Mouse (Mus musculus): ENCODE data around the gene Amigo3.

Amigo3 gene

DNA sequence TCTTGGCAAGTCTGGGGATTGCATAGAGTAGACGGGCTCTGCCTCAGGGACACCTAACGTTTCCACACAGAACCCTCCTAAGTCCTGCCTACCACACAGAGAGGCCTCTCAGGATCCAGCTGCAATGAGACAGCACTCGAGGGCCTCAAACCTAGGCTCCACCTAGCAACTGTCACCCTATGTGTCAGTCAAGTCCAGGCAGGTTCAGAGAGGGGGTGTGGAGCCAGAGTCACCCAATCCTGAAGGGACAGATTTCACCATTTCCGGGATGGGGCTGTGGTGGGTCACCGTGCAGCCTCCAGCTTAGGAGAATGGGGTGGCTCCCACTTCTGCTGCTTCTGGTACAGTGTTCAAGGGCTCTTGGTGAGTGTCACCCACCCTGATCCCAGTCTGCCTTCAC, 27.2 kb downstream of the Amigo3 start, which contains the start of gene Mst1:
TSS of gene Mst1 (plus strand) at position 269 of the 400 bp plus-strand sequence.
- peak; percentile 68 for DNase-seq (ENCODE audit: extremely low read depth, insufficient read length, low spot score)

DNA sequence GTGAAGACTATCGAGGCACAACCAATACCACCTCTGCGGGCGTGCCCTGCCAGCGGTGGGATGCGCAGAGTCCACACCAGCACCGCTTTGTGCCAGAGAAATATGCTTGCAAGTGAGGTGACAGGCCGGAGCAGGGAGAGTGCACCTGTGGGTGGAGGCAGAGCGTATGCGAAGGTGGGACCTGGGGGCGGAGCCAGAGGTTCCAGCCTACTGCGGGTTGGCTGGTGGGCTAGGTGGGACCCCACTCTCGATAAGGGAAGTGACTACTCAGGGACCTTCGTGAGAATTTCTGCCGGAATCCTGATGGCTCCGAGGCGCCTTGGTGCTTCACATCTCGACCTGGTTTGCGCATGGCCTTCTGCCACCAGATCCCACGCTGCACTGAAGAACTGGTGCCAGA, 29.6 kb downstream of the Amigo3 start:
- DNase-seq (ENCODE audit: extremely low read depth, insufficient read length, low spot score): no peak

DNA sequence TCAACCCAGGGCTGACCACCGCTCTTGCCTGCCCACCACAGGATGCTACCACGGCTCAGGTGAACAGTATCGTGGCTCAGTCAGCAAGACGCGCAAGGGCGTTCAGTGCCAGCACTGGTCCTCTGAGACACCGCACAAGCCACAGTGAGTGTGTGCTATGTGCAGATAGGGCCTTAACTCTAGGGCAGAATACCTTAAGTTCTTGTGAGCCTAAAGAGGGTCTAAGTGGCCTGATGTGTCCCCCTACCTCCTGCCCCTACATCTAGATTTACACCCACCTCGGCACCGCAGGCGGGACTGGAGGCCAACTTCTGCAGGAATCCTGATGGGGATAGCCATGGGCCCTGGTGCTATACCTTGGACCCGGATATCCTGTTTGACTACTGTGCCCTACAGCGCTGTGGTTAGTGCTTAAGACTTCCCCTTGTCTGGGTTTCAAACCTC, 30.1 kb downstream of the Amigo3 start, which contains the start of gene Rnf123:
TSS of gene Rnf123 (minus strand) at position 359 of the 444 bp plus-strand sequence.
- DNase-seq (ENCODE audit: extremely low read depth, insufficient read length, low spot score): no peak

DNA sequence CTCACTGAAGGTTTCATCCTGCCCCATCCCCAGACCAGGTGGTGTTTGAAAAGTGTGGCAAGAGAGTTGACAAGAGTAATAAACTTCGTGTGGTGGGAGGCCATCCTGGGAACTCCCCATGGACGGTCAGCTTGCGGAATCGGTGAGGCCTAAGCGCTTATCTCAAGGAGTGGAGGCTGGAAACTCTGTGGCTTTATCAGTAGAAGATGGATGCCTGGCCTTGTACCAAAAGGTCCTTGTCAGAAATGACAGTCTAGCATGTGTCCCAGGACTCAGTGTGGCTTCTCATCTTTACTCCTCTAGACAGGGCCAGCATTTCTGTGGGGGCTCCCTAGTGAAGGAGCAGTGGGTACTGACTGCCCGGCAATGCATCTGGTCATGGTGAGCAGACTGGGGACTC, 30.6 kb downstream of the Amigo3 start:
- DNase-seq (ENCODE audit: extremely low read depth, insufficient read length, low spot score): no peak

DNA sequence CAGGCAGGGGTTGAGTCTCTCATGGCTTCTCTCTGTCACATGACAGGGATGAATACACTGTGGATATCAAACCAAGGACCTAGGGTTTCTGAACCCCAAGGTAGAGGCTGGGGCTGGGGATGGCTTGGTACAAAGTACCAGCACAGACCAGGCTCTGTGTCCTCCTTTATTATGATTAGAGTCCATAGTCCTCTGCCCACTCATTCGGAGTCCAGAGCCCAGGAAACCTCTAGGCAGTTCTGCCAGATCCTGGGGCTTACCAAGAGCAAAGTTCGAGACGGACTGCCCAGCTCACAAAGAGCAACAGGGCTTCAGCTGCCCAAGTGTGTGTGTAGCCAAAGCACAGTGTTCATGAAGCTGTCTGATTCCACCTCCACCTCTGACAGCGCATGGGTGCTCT, 32.3 kb downstream of the Amigo3 start:
- no peak for DNase-seq (ENCODE audit: extremely low read depth, insufficient read length, low spot score)

DNA sequence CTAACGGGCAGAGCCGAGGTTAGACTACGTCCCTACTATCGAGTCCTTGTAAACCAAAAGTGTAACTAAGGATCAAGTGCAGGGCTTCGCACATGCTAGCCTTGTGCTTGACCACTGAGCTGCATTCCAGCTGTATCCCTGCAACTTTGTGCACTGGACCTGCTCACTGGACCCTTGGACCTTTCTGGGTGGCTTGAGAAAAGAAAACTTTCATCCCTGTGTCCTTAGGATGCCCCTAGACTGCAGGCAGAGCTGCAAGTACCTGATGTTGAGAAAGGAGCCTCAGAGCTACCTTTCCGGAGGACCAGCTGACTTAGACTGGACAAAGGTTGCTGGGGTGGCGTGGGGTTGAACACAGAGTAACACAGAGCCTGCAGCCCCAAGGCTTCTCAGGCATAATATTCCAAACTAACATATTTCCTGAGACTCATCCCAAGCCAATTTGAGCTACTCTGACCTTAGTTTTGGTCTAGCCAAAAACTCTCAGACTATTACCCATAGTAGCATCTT, 37.7 kb downstream of the Amigo3 start:
- DNase-seq (ENCODE audit: extremely low read depth, insufficient read length, low spot score): no peak

DNA sequence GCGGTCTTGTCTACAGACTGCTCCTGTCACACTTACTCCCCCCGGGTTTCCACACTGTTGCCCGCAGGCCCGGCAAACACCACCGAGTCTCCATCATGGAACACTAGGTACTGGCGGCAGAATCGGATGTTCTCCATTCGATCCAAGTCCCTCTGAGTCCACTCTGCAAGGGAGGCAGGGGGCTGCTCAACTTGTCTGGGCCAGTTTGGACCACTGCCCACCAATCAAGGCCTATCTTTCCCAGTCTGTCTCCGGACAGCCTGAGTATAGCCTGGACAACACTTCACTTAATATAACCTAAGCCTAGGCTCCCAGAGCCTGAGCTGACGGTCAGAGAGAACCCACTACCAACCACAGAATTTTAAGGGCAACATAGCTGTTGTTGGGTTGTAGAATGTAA, 40.6 kb downstream of the Amigo3 start:
- DNase-seq (ENCODE audit: extremely low read depth, insufficient read length, low spot score): no peak

DNA sequence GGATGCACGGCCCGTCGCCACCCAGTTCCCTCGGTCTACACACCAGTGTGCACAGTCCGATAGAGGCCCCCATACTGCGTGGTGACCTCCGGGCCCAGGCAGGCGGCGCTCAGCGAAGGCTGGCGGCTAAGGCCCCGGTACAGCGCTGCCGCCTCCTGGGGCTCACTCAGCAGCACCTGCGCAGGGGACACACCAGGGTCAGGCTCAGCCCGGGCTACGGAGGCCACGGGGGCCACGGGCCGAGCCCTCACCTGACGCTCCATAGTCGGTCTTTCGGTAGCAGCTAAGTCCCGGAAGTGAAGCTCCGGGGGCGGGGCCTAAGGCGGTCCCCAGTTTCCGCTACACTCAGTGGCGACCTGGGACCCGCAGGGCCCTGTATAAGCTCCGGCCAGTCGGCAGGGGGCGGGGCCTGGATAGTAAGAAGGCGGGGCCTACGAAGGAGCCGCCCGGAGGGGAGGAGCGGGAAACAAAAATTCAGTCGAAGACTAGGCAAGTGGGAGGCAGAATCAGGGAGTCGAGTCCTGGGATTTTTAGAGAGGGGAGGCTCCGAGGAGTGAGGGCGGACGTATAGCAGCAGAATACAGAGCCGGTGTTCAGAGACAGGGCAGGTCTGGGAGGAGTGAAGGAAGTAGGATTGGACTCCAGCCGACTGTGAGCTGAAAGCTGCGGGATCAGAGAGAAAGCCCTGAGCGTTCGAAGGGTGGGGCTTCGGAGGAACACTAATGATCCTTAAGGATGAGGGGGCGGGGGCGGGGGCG, 41.4 kb downstream of the Amigo3 start, which contains the start of gene Apeh:
TSS of gene Apeh (minus strand) at position 423 of the 758 bp plus-strand sequence.
- peak; percentile 97 for DNase-seq (ENCODE audit: extremely low read depth, insufficient read length, low spot score)

DNA sequence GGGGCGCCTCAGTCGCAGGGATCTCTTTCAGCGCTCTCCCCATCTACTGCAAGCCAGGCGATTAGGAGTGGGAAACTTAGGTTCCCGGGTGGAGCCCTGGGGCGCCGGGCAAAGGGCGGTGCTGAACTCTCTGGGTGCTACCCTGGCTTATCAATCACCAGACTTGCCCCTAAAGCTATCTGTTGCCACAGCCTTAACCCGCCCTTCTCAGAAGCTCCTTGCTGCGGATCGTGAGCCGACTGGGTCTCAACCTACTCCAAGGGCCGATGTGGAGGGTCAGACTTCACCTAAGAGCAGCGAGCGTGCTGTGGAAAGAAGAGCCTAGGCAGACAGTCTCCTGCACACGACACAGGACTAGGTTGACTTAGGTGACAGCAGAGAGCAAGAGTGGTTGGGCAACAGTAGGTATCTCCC, 42.0 kb downstream of the Amigo3 start:
- no peak for DNase-seq (ENCODE audit: extremely low read depth, insufficient read length, low spot score)

DNA sequence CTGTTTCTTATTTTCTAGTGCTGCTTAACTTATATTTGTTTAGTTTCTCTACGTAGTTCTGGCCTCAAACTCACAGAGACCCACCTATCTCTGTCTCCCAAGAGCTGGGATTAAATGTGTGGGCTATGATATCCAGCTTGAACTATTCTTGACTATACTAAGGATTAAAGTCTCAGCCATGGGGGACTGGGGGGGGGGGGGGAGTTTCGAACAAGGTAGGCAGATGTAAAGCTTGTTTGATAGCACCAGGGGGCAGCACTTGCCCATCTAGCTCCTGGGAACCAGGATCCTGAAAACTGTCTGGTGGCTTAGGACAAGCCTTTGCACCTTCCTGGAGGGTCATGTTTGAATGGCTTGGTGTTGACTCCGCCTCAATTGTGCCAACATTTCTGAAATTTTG, 42.6 kb downstream of the Amigo3 start:
- DNase-seq (ENCODE audit: extremely low read depth, insufficient read length, low spot score): no peak

DNA sequence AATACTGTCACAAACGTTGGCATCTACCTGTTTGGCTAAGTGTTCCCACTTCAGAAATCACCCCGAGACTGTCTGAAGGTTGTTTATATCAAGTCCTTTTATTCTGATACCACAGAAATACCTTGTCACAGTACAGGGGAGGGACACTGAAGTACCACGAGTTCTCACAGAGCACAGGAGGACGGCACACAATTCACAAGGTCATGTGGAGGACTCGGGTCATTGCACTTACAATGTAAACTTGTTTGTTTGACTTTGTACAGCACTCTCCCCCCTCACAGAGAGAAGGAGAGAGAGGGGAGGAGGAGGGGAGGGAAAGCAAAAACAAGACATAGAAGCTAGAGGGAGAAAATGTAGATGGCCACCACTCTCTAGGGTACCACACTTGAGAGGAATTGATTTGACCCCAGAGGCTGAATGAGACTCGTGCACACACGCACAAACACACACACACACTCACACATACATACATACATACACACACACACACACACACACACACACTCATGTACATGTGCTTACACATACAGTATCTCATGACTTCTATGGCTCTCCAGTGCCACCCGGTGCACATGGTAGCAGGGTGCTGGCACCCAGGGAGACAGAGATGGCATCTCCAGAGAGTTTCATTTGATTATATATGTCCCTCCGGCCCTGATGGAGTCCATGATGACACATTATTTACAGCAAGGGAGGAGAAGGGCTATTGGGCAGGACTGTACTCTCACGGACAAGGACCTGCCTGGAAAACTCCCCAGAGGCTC, 43.2 kb downstream of the Amigo3 start:
- DNase-seq (ENCODE audit: extremely low read depth, insufficient read length, low spot score): no peak

DNA sequence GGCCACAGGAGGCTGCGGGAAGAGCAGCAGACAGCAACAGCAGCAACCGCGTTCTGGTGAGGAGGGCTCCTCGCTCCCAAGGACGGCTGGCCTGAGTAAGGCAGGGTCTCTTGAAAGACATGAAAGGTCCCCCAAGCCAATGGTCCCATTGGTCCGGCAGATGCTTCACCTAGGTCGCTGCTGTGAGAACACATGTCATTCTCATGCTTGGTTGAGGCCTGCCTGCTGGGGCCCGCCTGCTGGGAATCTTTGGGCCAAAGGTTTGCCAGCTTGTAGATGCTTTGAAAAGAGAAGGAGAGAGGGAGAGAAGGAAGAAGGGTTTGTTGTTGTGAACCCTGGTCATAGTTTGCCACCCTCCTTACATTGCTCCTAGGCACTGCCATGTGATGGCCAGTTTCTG, 46.7 kb downstream of the Amigo3 start:
- DNase-seq (ENCODE audit: extremely low read depth, insufficient read length, low spot score): no peak

DNA sequence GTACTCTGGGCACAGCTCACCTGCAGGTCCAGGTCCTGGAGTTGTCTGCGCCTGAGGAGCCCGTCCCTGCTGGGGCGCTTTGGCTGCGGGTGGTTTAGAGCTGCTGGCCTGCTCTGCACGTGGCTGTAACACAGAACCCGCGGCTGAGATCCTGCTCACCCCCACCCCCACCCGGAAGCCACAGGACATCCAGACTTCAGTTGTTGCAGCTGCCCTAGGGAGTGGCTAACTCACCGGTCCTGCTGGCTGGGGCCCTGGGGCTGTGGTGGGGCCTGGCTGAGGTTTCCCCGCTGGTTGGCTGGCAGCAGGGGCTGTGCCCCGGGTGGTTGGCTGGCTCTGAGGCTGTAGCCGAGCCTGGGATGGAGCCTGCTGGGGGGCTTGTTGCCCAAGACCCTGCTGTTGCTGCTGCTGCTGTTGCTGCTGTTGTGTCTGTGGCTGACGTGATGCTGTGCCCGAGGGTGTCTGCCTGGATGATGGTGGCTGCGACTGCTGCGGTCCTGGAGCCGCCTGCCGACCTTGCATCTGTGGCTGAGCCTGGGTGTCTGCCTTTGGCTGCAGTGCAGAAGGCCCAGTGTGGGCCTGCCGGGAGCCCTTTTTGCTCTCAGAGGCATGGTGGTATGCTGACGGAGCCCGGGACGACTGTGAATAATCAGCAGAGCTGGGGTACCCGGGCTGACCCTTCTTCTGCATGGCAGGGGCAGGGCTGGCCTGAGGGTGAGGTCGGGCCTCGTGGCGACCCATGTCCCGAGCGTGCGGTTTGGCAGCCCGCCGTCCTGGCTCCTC, 52.0 kb downstream of the Amigo3 start:
- peak; percentile 95 for DNase-seq (ENCODE audit: extremely low read depth, insufficient read length, low spot score)
